Mouse (Mus musculus) C2C12 (cell line): Measurements from ENCODE around the gene Tmem114. TPM values are rescaled to one million over a fixed set of nuclear protein-coding genes. Genes with fewer than 3 reads are reported as not detected.

Experiments used
- H3K27me3 ChIP-seq: one replicate; pipeline ENCODE4 v1.6.1; 2011; ENCODE audit not compliant: control insufficient read depth, insufficient read depth, insufficient read length
- H3K36me3 ChIP-seq: one replicate; pipeline ENCODE4 v1.6.1; 2011; ENCODE audit not compliant: control insufficient read depth, insufficient read depth
- H3K4me3 ChIP-seq: one replicate; pipeline ENCODE4 v1.5.1; 2011; ENCODE audit warnings: mild to moderate bottlenecking, control low read depth; ENCODE audit not compliant: poor library complexity, insufficient read depth, severe bottlenecking
- H3K79me2 ChIP-seq: one replicate; pipeline ENCODE4 v1.6.1; 2011; ENCODE audit not compliant: control insufficient read depth, insufficient read depth
- H3K79me3 ChIP-seq: one replicate; pipeline ENCODE4 v1.6.1; 2011; ENCODE audit warnings: low read depth, control low read depth
- H3ac ChIP-seq: one replicate; pipeline ENCODE3; 2011; ENCODE audit warnings: low read depth; ENCODE audit not compliant: control insufficient read depth, insufficient read length
- CEBPB ChIP-seq: IDR thresholded peaks from one replicate; pipeline ENCODE4 v1.6.1; 2011; ENCODE audit warnings: low read depth, mild to moderate bottlenecking, control low read depth, moderate library complexity
- CTCF ChIP-seq: IDR thresholded peaks from one replicate; pipeline ENCODE4 v1.5.1; 2011; ENCODE audit not compliant: control insufficient read depth, insufficient read depth, insufficient read length
- FOSL1 ChIP-seq: IDR thresholded peaks from one replicate; pipeline ENCODE4 v1.8.0; 2011; ENCODE audit warnings: mild to moderate bottlenecking, low read length; ENCODE audit not compliant: poor library complexity, insufficient read depth, severe bottlenecking
- MAX ChIP-seq: IDR thresholded peaks from one replicate; pipeline ENCODE4 v1.6.1; 2011; ENCODE audit warnings: mild to moderate bottlenecking, control low read depth
- MYOD1 ChIP-seq: IDR thresholded peaks from one replicate; pipeline ENCODE4 v1.6.1; 2011; ENCODE audit warnings: low read depth; ENCODE audit not compliant: control insufficient read depth, insufficient read length
- MYOG ChIP-seq: IDR thresholded peaks from one replicate; pipeline ENCODE4 v1.6.1; 2011; ENCODE audit not compliant: control insufficient read depth, insufficient read length; ENCODE audit errors: extremely low read depth
- USF1 ChIP-seq: IDR thresholded peaks from one replicate; pipeline ENCODE4 v1.6.1; 2011; ENCODE audit warnings: low read depth, mild to moderate bottlenecking, control low read depth, moderate library complexity
- polyA plus RNA-seq: library from polyadenylated mRNA; unstranded; fragments of >200 nt; fragmentation: generic; extraction: Trizol; gene quantifications from one replicate; pipeline ENCODE4 v1.2.1, GENCODE M21; 2012; ENCODE audit warnings: missing spikeins

The Tmem114 gene
- polyA plus RNA-seq, 1 experiment: not detected

DNA sequence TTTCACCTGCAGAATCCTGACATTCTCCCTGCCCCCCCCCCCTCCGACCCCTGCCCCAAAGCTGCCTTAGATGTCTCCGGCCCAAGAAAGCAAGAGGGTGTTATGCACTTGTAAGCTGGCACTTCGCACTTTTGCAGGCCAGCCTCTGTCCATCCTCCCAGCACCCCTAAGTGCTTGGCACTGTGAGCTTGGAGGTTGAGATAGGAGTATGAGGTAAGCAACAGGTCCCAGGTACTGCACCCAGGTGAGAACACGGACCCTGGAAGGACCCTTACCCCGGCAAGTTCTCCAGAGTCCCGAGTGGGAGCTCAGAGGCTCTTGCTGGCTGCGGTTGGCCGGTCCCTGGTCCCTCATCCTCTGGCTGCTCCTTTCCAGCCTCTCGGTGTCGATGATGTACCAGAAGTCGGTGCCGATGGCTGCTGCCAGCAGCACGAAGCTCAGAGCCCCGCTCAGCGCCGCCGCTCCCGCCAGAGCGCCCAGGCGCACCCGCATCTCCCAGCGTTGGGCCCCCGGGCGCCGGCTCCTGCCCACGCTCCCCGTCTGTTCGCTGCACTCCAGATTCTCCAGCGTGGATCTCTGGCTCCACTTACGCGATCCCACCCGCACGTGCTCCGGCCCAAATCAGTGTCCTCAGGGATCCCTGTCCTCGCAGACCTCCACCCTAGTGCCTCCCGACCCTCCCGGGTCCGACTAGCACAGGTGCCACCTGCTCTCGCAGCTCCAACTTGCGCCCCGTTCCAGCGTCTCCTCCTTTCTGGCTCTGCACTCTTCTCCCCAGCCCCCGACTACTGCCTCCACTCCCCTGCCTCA, 570 bp downstream of the Tmem114 start:
- TF ChIP-seq MYOG (no peak), MYOD1 (no peak), CEBPB (no peak), MAX (no peak), USF1 (no peak), FOSL1 (no peak), CTCF (no peak)
- Histone ChIP-seq H3K79me3 (no peaks in the 10 kb centered on the region), H3K4me3 (no peak overlapping the region), H3K79me2 (no peaks in the 10 kb centered on the region), H3ac (no peak overlapping the region), H3K27me3 (peaks cover 66% of the 10 kb centered on the region), H3K36me3 (no peaks in the 10 kb centered on the region)

DNA sequence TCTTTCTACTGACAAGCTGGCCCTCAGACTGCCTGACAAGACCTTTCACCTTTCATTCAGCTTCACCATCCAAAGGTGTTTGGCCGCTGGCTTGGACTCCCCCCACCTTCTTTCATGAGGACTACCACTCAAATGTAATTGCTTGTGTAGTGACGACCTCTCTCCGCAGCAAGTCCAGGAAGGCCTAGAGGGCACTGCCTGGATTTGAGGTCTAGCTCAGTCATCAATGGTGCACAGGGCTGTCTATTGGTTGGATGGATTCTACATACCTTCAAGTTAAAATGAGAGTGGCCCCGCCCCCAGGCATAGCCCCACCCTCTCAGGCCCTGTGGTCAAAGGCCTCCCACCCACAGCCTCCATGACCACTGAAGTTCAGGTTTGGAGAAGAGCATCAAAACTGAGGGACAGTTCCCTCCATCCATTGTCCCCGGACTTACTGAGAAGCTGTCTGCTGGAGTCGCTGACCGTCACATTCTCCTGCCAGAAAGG, 1.3 kb downstream of the Tmem114 start:
- H3K4me3 ChIP-seq: no peak overlapping the region
- TF ChIP-seq MYOD1: no peak
- TF ChIP-seq MAX: no peak
- TF ChIP-seq FOSL1: no peak
- TF ChIP-seq CEBPB: no peak
- no peak for TF ChIP-seq USF1
- no peak for TF ChIP-seq CTCF
- TF ChIP-seq MYOG: no peak
- no peaks in the 10 kb centered on the region for H3K36me3 ChIP-seq
- H3ac ChIP-seq: no peak overlapping the region
- H3K79me3 ChIP-seq: no peaks in the 10 kb centered on the region
- peaks cover 67% of the 10 kb centered on the region for H3K27me3 ChIP-seq
- H3K79me2 ChIP-seq: no peaks in the 10 kb centered on the region

DNA sequence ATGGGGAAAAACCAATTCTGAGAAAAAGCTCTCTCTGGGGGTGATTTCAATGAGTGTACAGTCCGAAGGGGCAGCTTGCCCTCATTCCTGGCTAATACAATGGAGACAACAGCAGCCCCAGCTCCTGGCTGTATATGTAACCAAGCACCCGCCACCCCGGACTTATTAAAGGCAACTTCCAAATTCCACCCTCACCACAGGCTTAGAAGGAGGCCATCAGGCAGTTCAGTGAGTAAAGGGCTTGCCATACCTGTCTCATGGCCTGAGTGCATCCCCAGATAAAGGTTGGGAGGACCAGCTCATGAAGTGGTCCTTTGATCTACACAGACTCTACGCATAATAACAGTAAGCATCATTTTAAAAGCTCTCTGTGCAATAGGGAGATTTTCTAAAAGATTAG, 4.1 kb downstream of the Tmem114 start:
- Histone ChIP-seq H3K79me3 (no peaks in the 10 kb centered on the region), H3K27me3 (peaks cover 75% of the 10 kb centered on the region), H3K36me3 (no peaks in the 10 kb centered on the region), H3ac (no peak overlapping the region), H3K4me3 (no peak overlapping the region), H3K79me2 (no peaks in the 10 kb centered on the region)
- no peak for TF ChIP-seq CEBPB
- TF ChIP-seq FOSL1: no peak
- TF ChIP-seq USF1: no peak
- no peak for TF ChIP-seq MAX
- no peak for TF ChIP-seq MYOD1
- no peak for TF ChIP-seq MYOG
- TF ChIP-seq CTCF: no peak

GRCm38 (mm10) chr16:8420381-8420780, 4.6 kb downstream of the Tmem114 start:
- TF ChIP-seq MAX (no peak), MYOD1 (no peak), MYOG (no peak), CTCF (no peak), USF1 (no peak), CEBPB (no peak), FOSL1 (no peak)
- no peak overlapping the region for H3K4me3 ChIP-seq
- H3K79me3 ChIP-seq: no peaks in the 10 kb centered on the region
- no peaks in the 10 kb centered on the region for H3K36me3 ChIP-seq
- H3ac ChIP-seq: no peak overlapping the region
- H3K27me3 ChIP-seq: peaks cover 75% of the 10 kb centered on the region
- H3K79me2 ChIP-seq: no peaks in the 10 kb centered on the region

DNA sequence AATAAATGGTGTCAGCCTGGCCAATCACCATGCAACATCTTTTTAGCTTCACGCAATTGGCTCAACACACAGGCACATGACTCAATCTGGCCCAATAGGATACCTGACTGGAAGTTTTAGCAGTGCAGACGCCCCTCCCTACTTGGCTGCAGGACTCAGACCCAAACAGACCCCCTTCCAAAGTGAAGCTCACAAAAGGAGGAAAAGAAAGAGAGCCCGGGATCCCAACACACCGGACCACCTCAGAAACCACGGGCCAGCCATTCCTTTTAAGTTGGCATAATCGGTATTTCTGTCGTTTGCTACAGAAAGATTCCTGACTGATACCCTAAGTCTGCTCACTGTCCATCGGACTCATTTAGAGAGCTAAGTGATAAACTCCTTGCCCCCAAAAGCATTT, 5.3 kb downstream of the Tmem114 start:
- Histone ChIP-seq H3K79me2 (no peaks in the 10 kb centered on the region), H3K4me3 (no peak overlapping the region), H3K27me3 (peaks cover 75% of the 10 kb centered on the region), H3ac (no peak overlapping the region), H3K79me3 (no peaks in the 10 kb centered on the region), H3K36me3 (no peaks in the 10 kb centered on the region)
- TF ChIP-seq MYOG (no peak), MAX (no peak), USF1 (no peak), CTCF (no peak), MYOD1 (no peak), CEBPB (no peak), FOSL1 (no peak)
